Mouse (Mus musculus): ENCODE measurements around the gene Nqo2. TPM values are rescaled to one million over a fixed set of nuclear protein-coding genes. Genes with fewer than 3 reads are reported as not detected.
"Not testable (repeated sequence)": the region's sequence is repeated elsewhere in the genome, so short reads cannot be mapped to it uniquely, and the experiment has no call there.

Gene Nqo2
- polyA plus RNA-seq, 1 experiment, result 21.2 TPM

DNA sequence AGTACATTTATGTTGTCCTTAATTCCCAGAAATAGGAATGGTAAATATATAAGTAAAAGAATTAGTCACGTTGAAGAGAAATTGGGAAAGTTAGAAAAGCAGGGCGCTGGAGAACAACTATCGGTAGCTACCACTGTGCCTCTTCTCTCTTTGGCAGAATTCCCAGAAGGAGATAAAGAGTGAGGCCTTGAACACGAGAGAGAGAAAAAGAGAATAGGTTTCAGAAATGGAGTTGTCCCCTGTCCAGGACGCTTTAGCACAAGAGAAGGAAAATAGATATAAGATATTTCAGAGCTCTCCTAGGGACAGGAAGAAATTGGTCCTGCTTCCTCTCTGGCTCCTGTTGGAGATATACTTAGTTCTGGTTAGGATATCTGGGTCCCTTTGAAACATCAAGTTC is 27.3 kb upstream of the Nqo2 start:
- no peaks in the 10 kb centered on the region for H3K27me3 ChIP-seq (replicated peaks; ENCODE audit: control insufficient read depth, insufficient read depth, low read length)
- peaks cover 3% of the 10 kb centered on the region; the same call in 1 of the 2 replicates for H3K4me1 ChIP-seq (ENCODE audit: control insufficient read depth, insufficient read depth, low read length)
- no peaks in the 10 kb centered on the region for H3K36me3 ChIP-seq (ENCODE audit: control insufficient read depth, insufficient read depth, low read length)
- H3K27ac ChIP-seq (ENCODE audit: insufficient read depth, low read depth, low read length), result no peak overlapping the region
- TF ChIP-seq CTCF (conservative IDR thresholded peaks at IDR 0.05; ENCODE audit: insufficient read depth, insufficient read length, low read depth, low read length) (no peak), POLR2A (IDR thresholded peaks at IDR 0.05; ENCODE audit: low read depth, low read length) (no peak)
- no peak overlapping the region for H3K4me3 ChIP-seq (ENCODE audit: insufficient read depth, low read depth, low read length)
- WGBS, result 77% methylated on average over 5 of the region's 5 CpGs
- DNase-seq, result no peak

DNA sequence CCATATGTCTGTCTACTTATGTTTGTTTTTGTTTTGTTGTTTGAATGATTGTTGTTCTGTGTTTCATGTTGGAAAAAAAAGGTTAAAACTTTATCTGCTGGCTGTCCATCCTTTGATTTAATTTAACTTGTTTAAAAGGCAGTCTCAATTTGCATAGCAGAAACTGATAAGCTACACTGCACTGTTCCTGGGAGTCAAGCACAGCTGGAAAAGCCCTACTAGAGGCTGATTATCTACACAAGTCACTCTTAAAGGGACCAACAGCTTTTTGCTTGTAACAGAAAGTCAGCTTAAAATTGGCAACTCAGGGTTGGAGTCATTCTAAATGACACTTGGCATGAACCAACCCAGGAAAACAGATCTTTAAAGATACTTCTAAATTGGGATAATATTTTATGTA is 26.9 kb upstream of the Nqo2 start:
- H3K27me3 ChIP-seq (replicated peaks; ENCODE audit: control insufficient read depth, insufficient read depth, low read length); H3K27ac ChIP-seq (ENCODE audit: insufficient read depth, low read depth, low read length); H3K4me3 ChIP-seq (ENCODE audit: insufficient read depth, low read depth, low read length); DNase-seq; H3K4me1 ChIP-seq (ENCODE audit: control insufficient read depth, insufficient read depth, low read length); H3K36me3 ChIP-seq (ENCODE audit: control insufficient read depth, insufficient read depth, low read length): not testable (repeated sequence)

GRCm38 (mm10) chr13:33941288-33941808 is 23.1 kb upstream of the Nqo2 start:
- H3K4me3 ChIP-seq (ENCODE audit: insufficient read depth, low read depth, low read length), result no peak overlapping the region
- 94% methylated on average over 5 of the region's 5 CpGs for WGBS
- H3K27me3 ChIP-seq (replicated peaks; ENCODE audit: control insufficient read depth, insufficient read depth, low read length), result no peaks in the 10 kb centered on the region
- no peak overlapping the region for H3K27ac ChIP-seq (ENCODE audit: insufficient read depth, low read depth, low read length)
- no peak for TF ChIP-seq POLR2A (IDR thresholded peaks at IDR 0.05; ENCODE audit: low read depth, low read length)
- TF ChIP-seq CTCF (conservative IDR thresholded peaks at IDR 0.05; ENCODE audit: insufficient read depth, insufficient read length, low read depth, low read length), result no peak
- DNase-seq, result no peak
- H3K36me3 ChIP-seq (ENCODE audit: control insufficient read depth, insufficient read depth, low read length), result no peaks in the 10 kb centered on the region
- no peaks in the 10 kb centered on the region for H3K4me1 ChIP-seq (ENCODE audit: control insufficient read depth, insufficient read depth, low read length)

DNA sequence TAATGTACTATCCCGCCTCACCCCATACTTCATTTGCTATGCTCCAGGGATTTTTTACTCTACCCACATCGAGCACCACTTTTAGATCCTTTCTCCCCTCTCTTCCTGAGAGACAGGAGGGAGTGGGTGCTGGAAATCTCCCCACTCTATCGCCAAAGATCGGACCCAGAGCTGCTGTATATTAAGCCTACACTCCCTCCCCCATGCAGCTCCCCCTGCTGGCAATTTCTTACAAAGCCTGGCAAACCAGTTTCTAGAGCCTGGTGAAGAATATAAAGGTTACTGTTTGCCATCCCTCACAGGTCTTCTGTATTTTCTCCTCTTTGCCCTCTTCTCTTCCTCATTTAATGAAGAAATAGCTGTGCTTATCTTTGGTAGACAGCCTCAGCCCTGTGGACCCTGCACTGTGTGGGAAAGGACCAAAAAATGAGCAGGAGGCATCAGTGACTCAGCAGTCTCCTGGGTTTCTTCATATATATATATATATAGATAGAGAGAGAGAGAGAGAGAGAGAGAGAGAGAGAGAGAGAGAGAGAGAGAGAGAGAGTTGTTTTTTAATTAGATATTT is 22.2 kb upstream of the Nqo2 start:
- Histone ChIP-seq H3K36me3 (ENCODE audit: control insufficient read depth, insufficient read depth, low read length) (no peaks in the 10 kb centered on the region), H3K4me1 (ENCODE audit: control insufficient read depth, insufficient read depth, low read length) (no peaks in the 10 kb centered on the region), H3K4me3 (ENCODE audit: insufficient read depth, low read depth, low read length) (no peak overlapping the region), H3K27me3 (replicated peaks; ENCODE audit: control insufficient read depth, insufficient read depth, low read length) (no peaks in the 10 kb centered on the region), H3K27ac (ENCODE audit: insufficient read depth, low read depth, low read length) (no peak overlapping the region)
- DNase-seq, result no peak
- 37% methylated on average over 4 of the region's 4 CpGs for WGBS
- TF ChIP-seq CTCF (conservative IDR thresholded peaks at IDR 0.05; ENCODE audit: insufficient read depth, insufficient read length, low read depth, low read length) (peak; percentile 40), POLR2A (IDR thresholded peaks at IDR 0.05; ENCODE audit: low read depth, low read length) (no peak)

DNA sequence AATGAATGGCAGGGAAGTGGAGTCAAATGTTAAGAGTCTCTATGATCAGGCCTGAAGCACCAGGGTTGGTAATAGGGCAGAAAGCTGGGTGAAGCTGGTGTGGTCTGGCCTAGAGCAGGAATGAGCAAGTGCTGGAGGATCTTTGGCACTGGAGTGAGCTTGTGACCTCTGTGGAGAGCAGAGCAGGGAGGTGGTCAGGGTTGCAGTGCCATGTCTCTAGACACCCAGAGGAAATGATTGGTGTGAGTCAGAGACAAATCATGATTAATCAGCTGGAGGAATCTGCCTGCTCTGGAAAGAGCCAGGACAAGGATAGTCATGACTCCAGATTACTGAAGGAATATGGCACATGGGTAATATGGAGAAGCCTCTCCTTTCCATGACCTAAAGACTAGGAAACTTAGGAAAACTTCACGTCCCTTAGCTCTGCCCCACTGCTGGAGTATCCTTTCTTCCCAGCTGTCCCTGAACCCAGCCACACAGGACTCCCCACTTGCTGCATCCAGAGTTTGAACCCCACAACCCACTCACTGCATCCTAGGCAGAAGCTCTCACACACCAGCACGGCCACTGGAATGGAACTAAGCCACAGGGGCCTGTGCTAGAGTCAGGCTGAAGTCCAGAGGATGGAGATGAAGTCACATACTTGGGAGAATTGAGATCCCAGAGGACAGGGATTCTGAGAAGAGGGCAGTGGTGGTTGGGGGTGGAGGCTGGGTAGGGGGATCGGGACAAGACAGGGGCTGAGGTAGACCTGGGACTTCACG is 13.0 kb upstream of the Nqo2 start:
- Histone ChIP-seq H3K36me3 (ENCODE audit: control insufficient read depth, insufficient read depth, low read length) (no peaks in the 10 kb centered on the region), H3K4me3 (ENCODE audit: insufficient read depth, low read depth, low read length) (no peak overlapping the region), H3K27ac (ENCODE audit: insufficient read depth, low read depth, low read length) (no peak overlapping the region), H3K27me3 (replicated peaks; ENCODE audit: control insufficient read depth, insufficient read depth, low read length) (no peaks in the 10 kb centered on the region), H3K4me1 (ENCODE audit: control insufficient read depth, insufficient read depth, low read length) (no peaks in the 10 kb centered on the region)
- no peak for TF ChIP-seq CTCF (conservative IDR thresholded peaks at IDR 0.05; ENCODE audit: insufficient read depth, insufficient read length, low read depth, low read length)
- no peak for TF ChIP-seq POLR2A (IDR thresholded peaks at IDR 0.05; ENCODE audit: low read depth, low read length)
- DNase-seq, result no peak
- 86% methylated on average over 4 of the region's 4 CpGs for WGBS

DNA sequence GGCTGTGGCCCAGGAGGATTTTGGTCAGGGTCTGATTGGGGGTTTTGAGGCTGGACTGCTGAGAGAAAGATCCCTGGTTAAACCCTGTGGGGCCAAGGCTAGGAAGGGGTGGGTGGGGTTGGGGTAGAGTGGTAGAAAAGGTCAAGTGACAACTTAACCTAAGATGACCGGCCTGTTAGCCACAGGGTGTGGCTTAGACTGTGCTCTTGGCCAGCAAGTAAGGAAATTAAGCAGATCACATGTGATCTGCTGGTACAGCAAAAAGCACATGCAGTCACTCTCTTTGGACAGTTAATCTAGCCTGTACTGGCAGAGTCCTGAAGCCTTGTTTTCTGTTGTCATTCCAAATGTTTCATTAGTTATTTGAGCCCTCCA is 12.4 kb upstream of the Nqo2 start:
- Histone ChIP-seq H3K4me1 (ENCODE audit: control insufficient read depth, insufficient read depth, low read length) (no peaks in the 10 kb centered on the region), H3K27ac (ENCODE audit: insufficient read depth, low read depth, low read length) (no peak overlapping the region), H3K27me3 (replicated peaks; ENCODE audit: control insufficient read depth, insufficient read depth, low read length) (no peaks in the 10 kb centered on the region), H3K36me3 (ENCODE audit: control insufficient read depth, insufficient read depth, low read length) (no peaks in the 10 kb centered on the region), H3K4me3 (ENCODE audit: insufficient read depth, low read depth, low read length) (no peak overlapping the region)
- DNase-seq, result no peak
- no peak for TF ChIP-seq CTCF (conservative IDR thresholded peaks at IDR 0.05; ENCODE audit: insufficient read depth, insufficient read length, low read depth, low read length)
- WGBS, result 20% methylated on average over 1 of the region's 1 CpGs

DNA sequence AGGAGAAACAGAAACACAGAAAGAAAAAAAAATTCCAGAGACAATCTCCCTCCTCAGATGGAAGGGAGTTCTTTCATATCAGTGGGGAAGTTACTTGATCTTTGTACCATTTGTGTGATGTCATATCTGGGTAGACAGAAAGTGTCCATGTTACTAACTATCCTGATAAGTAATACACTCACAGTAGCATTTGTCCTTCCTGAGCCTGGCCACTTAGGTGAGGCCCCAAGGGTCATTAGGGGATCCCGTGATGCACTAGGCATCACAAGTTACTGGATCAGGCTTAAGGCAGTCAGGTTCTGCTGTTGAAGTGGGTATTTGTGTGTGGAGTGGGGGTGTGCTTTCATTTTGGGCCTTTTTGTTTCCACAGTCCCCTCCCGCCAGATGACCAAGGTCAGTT is 11.5 kb upstream of the Nqo2 start:
- Histone ChIP-seq H3K27me3 (replicated peaks; ENCODE audit: control insufficient read depth, insufficient read depth, low read length) (no peaks in the 10 kb centered on the region), H3K4me3 (ENCODE audit: insufficient read depth, low read depth, low read length) (no peak overlapping the region), H3K36me3 (ENCODE audit: control insufficient read depth, insufficient read depth, low read length) (no peaks in the 10 kb centered on the region), H3K27ac (ENCODE audit: insufficient read depth, low read depth, low read length) (no peak overlapping the region), H3K4me1 (ENCODE audit: control insufficient read depth, insufficient read depth, low read length) (peaks cover 7% of the 10 kb centered on the region; the same call in 1 of the 2 replicates)
- no peak for DNase-seq
- 87% methylated on average over 2 of the region's 2 CpGs for WGBS
- TF ChIP-seq POLR2A (IDR thresholded peaks at IDR 0.05; ENCODE audit: low read depth, low read length), result no peak
- TF ChIP-seq CTCF (conservative IDR thresholded peaks at IDR 0.05; ENCODE audit: insufficient read depth, insufficient read length, low read depth, low read length), result no peak

Data from kidney, adult 2 months (tissue).